Mouse (Mus musculus): ENCODE measurements around the gene Prr29.

GRCm38 (mm10) chr11:106374559-106374958 is 9.3 kb downstream of the Prr29 start:
- TF ChIP-seq POLR2A (IDR thresholded peaks at IDR 0.05; ENCODE audit: insufficient read depth, low read length) = no peak
- TF ChIP-seq CTCF (IDR thresholded peaks at IDR 0.05; ENCODE audit: low read depth, low read length) = no peak
- TF ChIP-seq EP300 (IDR thresholded peaks at IDR 0.05; ENCODE audit: insufficient read depth, low read depth, low read length) = no peak

Data from ES-Bruce4 (cell line).